Mouse (Mus musculus): Measurements from ENCODE around the gene Plekhd1.

DNA sequence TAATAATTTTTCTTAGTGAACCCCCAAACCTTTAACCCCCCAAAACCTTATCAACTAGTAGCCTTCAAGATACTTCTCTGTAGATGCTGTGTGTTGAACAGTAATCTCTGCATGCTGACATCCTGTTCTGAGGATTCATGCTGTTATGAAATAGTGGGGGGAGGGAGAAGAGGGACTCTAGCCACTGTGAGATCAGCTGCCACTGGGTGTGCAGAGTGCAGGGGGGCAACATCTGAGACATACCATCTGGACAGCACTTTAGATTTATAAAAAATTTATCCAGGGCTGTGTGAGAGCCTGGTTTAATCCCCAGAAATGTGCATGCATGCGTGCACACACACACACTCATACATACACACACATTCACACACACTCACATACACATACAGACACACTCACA lies 52.2 kb downstream of the Plekhd1 start:
- no peak for TF ChIP-seq POLR2A (IDR thresholded peaks at IDR 0.05; ENCODE audit: low read depth, low read length)
- no peak for TF ChIP-seq CTCF (conservative IDR thresholded peaks at IDR 0.05; ENCODE audit: insufficient read depth, insufficient read length, low read depth, low read length)
